Mouse (Mus musculus) splenic B cell, adult 2 months (primary cell): ENCODE data around the gene Dtymk.
"Not testable (repeated sequence)": the region's sequence is repeated elsewhere in the genome, so short reads cannot be mapped to it uniquely, and the experiment has no call there.

ENCODE experiments used
- DNase-seq: peaks from one replicate; pipeline ENCODE4 v3.0.0-alpha.2; 2011; ENCODE audit warnings: low read depth, low spot score
- H3K27me3 ChIP-seq: 2 replicates; pipeline ENCODE4 v1.6.1; 2012; ENCODE audit warnings: mild to moderate bottlenecking, low read length, moderate library complexity, mixed read lengths; ENCODE audit not compliant: control insufficient read depth, poor library complexity, insufficient read depth, severe bottlenecking
- H3K36me3 ChIP-seq: 2 replicates; pipeline ENCODE4 v1.6.1; 2012; ENCODE audit warnings: mild to moderate bottlenecking, low read length, moderate library complexity, mixed read lengths; ENCODE audit not compliant: control insufficient read depth, poor library complexity, insufficient read depth, severe bottlenecking

Gene Dtymk

DNA sequence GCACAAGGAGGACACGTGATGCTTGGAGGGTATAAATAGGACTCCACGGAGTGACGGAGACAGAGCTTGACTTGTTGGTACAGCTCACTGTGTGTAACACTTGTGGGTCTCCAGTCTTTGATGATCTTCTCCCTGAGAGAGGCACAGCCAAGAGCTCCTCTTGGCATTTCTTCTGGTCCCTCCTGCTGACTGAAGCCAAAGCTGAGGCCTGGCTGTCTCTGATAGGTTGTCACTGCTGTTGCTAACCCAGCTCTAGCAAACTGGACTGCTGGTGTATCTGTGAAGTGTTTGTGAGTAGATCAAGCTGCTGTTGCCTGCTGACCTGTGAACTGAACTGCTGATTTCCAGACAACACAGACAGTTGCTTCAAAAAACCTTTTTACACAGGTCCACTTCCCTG lies 31.8 kb downstream of the Dtymk start:
- H3K27me3 ChIP-seq: no peaks in the 10 kb centered on the region
- no peak for DNase-seq
- peaks cover 4% of the 10 kb centered on the region for H3K36me3 ChIP-seq

DNA sequence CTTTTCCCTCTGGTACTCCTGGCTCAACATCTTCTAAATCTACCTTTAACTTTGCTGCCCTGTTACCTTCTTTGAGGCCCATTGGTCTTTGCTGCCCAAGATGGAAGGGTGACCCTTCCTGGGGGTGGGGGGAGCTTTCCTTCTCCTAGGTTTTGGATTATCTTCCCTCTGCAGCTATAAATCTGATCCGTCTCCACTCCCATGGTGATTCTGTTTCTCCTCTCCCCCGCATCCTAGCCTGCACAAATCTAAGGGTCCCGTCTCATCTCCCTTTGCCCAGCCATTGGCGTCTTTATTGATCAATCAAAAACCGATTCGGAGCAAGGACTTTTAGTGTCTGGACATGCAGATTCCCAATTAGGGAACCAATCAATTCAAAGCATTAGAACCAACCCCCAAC lies 34.1 kb downstream of the Dtymk start:
- DNase-seq: no peak
- Histone ChIP-seq H3K27me3 (no peaks in the 10 kb centered on the region), H3K36me3 (peaks cover 2% of the 10 kb centered on the region; the same call in 1 of the 2 replicates)

DNA sequence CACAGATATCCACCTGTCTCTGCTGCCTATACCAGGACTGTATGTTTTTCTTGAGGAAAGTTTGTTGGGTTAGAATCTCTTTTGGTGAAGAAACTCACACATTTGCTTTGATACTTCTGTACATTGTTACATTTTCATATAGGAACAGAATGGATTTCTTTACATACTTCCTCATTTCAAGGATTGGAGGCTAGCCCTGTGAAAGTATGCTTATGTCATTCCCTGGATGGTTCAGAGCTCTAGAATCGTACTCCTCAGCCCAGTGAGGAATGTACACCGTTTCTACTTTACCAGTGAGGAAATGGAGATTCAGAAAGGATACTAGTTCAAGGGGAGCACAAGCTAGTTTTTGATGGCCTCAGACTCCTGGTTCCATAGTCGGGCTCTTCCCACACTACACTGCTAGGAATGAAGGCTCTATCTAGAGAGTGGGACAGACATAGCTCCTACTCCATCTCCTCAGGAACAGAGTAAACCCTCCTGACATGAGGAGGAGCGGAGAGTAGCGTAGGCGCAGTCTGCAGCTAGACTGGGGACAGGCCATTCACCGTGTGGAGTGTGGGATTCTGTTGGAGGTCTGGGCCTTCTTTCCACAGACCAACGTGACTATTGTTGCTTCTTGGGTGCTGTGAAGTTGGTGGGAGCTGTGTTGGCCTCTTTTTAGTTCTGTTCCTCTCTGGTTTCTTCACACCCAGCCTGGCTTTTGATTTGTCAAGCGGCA lies 36.7 kb downstream of the Dtymk start:
- Histone ChIP-seq H3K36me3 (no peaks in the 10 kb centered on the region), H3K27me3 (no peaks in the 10 kb centered on the region)
- no peak for DNase-seq

DNA sequence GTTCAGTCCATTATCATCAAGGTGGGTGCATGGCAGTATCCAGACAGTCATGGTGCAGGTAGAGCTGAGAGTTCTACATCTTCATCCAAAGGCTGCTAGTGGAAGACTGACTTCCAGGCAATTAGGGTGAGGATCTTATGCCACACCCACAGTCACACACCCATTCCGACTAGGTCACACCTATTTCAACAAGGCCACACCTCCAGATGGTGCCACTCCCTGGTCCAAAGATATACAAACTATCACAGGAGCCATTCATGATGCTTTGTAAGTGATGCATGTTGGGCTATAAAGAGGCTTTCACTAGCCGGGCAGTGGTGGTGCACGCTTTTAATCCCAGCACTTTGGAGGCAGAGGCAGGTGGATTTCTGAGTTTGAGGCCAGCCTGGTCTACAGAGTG lies 38.2 kb downstream of the Dtymk start:
- H3K27me3 ChIP-seq, H3K36me3 ChIP-seq, DNase-seq: not testable (repeated sequence)

DNA sequence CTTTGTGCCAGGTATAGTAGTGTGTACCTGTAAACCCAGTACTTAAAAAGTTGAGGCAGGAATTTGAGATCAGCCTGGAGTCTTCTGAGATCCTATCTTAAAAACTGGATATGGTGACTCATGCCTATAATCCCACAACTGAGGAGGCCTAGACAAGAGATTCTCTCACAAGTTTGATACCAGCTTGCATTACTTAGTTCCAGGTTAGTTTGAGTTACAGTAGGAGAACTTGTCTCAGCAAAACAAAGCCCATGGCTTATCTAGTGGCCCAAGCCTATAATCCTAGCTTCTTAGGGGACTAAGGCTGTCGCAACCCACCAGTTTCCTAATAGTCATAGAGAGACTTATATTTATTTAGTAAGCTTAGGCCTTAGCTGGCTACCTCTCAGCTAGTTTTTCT lies 41.7 kb downstream of the Dtymk start:
- Histone ChIP-seq H3K27me3 (no peaks in the 10 kb centered on the region), H3K36me3 (no peaks in the 10 kb centered on the region)
- DNase-seq: no peak

DNA sequence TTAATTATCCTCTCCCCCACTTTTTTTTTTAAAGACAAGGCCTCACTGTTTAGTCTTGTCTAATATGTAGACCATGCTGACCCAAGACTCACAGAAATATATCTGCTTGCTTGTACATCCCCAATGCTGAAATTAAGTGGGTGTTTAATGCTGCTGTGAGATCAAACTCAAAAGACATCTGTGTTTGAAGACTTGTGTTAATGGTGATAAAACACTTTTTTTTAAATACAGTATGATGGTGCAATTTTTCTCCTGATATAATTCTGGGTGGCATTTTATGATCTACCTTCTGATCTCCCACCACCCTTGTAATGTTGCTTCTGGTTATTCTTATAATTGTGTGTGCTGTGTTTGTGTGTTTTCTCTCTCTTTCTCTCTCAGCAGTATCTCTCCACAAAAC lies 45.6 kb downstream of the Dtymk start:
- no peak for DNase-seq
- H3K36me3 ChIP-seq: no peaks in the 10 kb centered on the region
- H3K27me3 ChIP-seq: no peaks in the 10 kb centered on the region

DNA sequence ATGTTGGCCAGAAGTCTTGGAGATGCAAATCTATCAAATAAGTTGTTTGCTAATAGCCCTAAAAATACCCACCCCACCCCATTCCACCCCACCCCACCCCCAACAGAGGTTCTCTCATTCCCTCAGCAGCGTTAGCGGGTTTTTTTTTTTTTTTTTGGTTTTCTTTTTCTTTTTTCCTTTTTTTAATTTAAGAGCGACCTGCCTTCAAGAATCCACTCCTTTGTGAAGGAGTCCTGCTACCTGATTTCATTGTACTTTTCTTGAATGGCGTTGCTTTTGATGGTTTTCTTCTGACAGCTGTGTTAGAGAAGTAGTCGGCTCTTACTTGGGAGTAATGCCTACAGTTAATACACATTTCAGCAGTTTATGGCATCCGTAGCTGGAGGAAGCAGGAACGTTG lies 46.1 kb downstream of the Dtymk start:
- DNase-seq: no peak
- Histone ChIP-seq H3K36me3 (no peaks in the 10 kb centered on the region), H3K27me3 (no peaks in the 10 kb centered on the region)

DNA sequence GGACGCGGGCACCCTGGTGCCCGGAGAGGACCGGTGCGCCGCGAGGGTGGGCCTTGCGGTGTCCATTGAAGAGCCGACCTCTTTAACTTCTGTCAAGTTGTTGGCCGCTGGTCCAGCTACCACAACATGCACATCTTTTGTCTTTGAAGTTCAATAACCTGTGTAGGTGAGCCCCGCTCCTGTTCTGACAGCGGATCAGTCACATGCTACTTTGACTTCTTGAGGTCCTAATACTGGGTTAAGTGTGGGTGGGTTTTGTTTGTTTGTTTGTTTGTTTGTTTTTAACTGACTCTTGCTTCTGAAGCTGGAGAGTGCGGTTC lies 46.5 kb downstream of the Dtymk start:
- Histone ChIP-seq H3K27me3 (no peaks in the 10 kb centered on the region), H3K36me3 (no peaks in the 10 kb centered on the region)
- DNase-seq: no peak

DNA sequence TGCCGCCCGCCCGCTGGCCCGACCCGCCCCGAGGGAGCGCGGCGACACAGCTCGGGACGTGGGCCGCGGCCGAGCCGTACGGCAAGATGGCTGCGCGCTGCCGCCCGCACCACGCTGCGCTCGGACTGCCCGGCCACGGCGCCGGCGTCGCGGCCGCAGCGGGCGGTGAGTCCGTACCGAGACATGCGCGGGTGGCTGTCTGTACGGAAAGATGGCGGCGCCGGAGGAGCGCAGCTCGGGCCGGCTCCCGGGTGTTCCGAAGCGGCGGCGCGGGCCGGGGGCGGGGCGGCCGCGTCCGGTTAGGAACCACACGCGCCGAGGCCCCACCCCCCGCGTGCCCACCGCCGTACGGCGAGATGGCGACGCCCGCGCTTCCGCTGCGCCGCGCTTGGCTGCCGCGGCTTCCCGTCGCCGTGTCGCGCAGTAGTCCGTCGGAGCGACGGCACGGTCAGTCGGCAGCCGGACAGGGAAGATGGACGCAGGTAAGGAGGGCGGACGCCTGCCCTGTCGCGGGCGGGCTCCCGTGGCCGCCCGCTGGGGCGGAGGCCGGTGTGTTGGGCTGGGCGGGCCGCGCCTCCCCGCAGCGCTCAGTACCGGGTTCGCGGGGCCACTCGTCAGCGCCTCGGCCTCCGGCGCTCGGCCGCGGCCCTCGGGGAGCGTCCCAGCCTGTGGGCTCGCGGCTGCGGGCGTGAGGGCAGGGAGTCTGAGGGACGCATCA lies 47.0 kb downstream of the Dtymk start, which contains the start of gene Thap4:
Thap4 (minus strand) TSS at position 292 of the 718 bp plus-strand sequence.
- no peaks in the 10 kb centered on the region for H3K27me3 ChIP-seq
- 0 out of 2 replicates have a peak, but pooled peaks cover 1% of the 10 kb centered on the region for H3K36me3 ChIP-seq

DNA sequence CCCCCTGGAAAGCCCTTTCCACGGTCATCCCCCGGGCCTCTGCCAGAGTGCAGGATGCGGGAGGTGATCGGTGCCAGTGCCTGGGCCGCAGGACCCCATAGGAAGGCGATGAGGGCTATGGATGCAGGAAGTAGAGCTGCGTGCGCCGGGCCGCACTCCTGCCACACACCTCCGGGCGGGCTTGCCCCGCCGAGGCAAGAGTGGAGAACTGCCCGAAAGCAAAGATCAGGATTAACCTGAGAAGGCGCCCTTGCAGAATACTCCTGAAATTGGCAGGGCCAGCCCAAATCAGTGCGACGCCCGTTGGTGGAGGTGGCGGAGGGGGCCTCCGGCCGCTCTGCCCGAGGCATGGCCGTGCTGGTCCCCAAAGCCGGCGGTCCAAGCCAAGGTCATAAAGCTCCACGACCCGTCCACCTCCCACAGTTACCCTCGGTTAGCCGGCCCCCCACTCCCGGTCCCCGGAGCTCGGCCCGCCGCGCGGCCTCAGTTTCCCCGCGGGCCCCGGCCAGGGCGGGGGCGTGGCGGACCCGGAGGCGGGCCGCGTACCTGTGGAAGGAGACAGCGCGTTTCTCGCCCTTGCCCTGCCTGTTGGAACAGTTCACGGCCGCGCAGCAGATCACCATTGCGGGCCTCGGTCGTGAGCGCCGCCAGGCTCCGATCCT lies 47.7 kb downstream of the Dtymk start:
- Histone ChIP-seq H3K36me3 (0 out of 2 replicates have a peak, but pooled peaks cover 3% of the 10 kb centered on the region), H3K27me3 (no peaks in the 10 kb centered on the region)
- peak; percentile 28 for DNase-seq

More for the DNA sequence above, 47.0 kb downstream of the Dtymk start, which contains the start of gene Thap4:
- DNase-seq: peak; percentile 89

DNA sequence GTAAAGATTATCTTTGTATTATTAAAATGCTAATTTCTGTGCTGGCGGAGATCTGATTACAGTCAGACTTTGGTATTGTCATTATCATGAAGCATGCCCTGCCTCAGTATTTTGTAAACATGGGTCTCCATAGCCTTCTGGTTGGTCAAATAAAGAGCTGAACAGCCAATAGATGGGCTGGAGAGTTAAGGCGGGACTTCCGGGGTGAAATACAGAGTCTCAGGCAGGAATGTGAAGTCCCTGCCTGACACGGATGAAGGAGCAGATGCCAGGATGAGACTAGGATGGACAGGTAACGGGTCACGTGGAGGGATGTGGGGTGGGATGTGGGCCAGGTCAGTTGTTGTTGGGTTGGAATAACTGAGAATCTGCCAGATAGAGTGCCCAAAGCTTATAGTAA lies 50.4 kb downstream of the Dtymk start, which contains the start of gene Atg4b:
Atg4b (plus strand) TSS at position 211 of the 400 bp plus-strand sequence.
- H3K36me3 ChIP-seq: 0 out of 2 replicates have a peak, but pooled peaks cover 3% of the 10 kb centered on the region
- no peak for DNase-seq
- H3K27me3 ChIP-seq: no peaks in the 10 kb centered on the region

DNA sequence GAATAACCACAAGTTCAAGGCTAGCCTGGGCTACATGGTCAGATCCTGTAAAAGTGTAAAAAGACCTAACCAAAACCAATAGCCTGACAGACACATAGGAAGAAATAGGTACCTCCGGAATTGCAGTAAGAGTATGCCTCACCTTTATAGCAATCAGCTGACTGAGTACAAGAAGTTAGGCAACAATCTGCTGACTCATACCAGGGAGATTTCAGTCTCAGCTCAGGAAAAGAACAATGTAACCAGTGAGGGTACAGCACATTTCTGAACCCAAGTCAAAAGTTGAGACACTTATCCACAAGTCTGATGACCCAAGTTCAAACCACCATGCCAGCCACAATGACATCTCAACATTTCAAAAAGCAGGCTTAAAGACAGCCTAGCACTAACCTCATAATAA lies 53.2 kb downstream of the Dtymk start:
- no peak for DNase-seq
- no peaks in the 10 kb centered on the region for H3K27me3 ChIP-seq

DNA sequence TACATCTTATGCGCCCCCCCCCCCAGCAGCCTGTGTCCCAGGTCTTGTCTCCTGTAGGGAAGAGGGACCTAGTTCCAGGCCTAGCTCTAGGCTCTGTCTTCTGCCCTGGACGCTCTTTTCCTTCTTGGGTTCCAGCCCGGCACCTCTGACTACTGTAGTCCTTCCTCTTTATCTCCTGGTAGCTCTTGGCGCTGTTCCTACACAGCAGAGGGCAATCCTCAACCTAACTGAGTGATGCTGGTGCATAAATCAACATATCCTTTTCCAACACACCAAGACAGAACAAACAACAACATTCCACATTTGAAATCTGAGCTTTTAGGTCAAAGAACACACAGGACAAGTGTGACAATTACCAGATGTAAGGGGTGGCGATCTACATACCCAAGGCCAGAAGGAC lies 55.6 kb downstream of the Dtymk start:
- 0 out of 2 replicates have a peak, but pooled peaks cover 3% of the 10 kb centered on the region for H3K36me3 ChIP-seq
- no peak for DNase-seq
- no peaks in the 10 kb centered on the region for H3K27me3 ChIP-seq

More for the DNA sequence above, 53.2 kb downstream of the Dtymk start:
- 0 out of 2 replicates have a peak, but pooled peaks cover 3% of the 10 kb centered on the region for H3K36me3 ChIP-seq

DNA sequence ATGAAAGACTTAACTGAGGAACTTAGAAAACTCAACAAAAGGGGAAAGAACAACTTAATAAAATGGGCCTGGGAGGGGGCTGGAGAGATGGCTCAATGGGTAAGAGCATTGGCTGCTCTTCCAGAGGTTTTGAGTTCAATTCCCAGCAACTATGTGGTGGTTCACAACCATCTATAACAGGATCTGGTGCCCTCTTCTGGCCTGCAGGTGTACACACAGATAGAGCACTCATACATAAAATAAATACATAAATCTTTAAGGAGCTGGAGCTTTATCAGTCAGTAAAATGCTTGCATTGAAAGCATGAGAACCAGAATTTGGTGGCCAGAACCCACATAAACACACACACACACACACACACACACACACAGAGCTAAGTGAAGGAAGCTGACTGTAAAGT lies 58.8 kb downstream of the Dtymk start:
- no peaks in the 10 kb centered on the region for H3K27me3 ChIP-seq
- no peaks in the 10 kb centered on the region for H3K36me3 ChIP-seq
- DNase-seq: peak; percentile 44
